Mouse (Mus musculus): ENCODE results near the gene Cideb.

- TF ChIP-seq CTCF (IDR thresholded peaks at IDR 0.05; ENCODE audit: borderline replicate concordance, extremely low read depth, insufficient read depth, insufficient read length): no peak
- no peak for TF ChIP-seq POLR2A (IDR thresholded peaks at IDR 0.05; ENCODE audit: borderline replicate concordance, extremely low read depth, insufficient read depth, insufficient read length, poor library complexity, severe bottlenecking)
These were observed 19.5 kb upstream of the Cideb start for GRCm38 (mm10) chr14:55777806-55778205.
